Mouse (Mus musculus) monocyte, adult 5-6 weeks (primary cell): Measurements from ENCODE around the gene Gm49403. TPM values are rescaled to one million over a fixed set of nuclear protein-coding genes. Genes with fewer than 3 reads are reported as not detected.

Source experiments
- total RNA-seq: library from RNA; stranded (forward); fragments of 200-1000, 200-491, 200-594 nt; gene quantifications from 3 replicates; pipeline ENCODE4 v1.2.3, GENCODE M21; 2017

The Gm49403 gene
- total RNA-seq, 1 experiment from 2014 or later, result not detected

Other genes with a start within 250 kb of the Gm49403 start
- gene Chrm1, start 220.1 kb upstream of the Gm49403 start, total RNA-seq, result not detected in 3 replicates
- 61.4 to 198 TPM (median 77.3 TPM) in 3 replicates for gene Slc3a2, start 160.6 kb upstream of the Gm49403 start, total RNA-seq
- 32.5 to 68.4 TPM (median 56.6 TPM) in 3 replicates for gene Wdr74, start 148.1 kb upstream of the Gm49403 start, total RNA-seq
- gene 1700092M07Rik, start 143.2 kb upstream of the Gm49403 start, total RNA-seq, result 1.9 to 2.8 TPM in 2 of 3 replicates, not detected in the other
- 105 to 173 TPM (median 138 TPM) in 3 replicates for gene Stx5a, start 142.5 kb upstream of the Gm49403 start, total RNA-seq
- gene Nxf1, start 126.9 kb upstream of the Gm49403 start, total RNA-seq, result 85.6 to 138 TPM (median 127 TPM) in 3 replicates
- 10.2 to 19.0 TPM (median 12.6 TPM) in 3 replicates for gene Tmem223, start 112.9 kb upstream of the Gm49403 start, total RNA-seq
- 86.6 to 115 TPM (median 101 TPM) in 3 replicates for gene Tmem179b, start 109.5 kb upstream of the Gm49403 start, total RNA-seq
- 2.0 to 11.4 TPM (median 4.5 TPM) in 3 replicates for gene Taf6l, start 97.5 kb upstream of the Gm49403 start, total RNA-seq
- gene Polr2g, start 85.4 kb upstream of the Gm49403 start, total RNA-seq, result 31.6 to 48.4 TPM (median 47.3 TPM) in 3 replicates
- gene Zbtb3, start 81.4 kb upstream of the Gm49403 start, total RNA-seq, result 0.85 to 1.2 TPM (median 1.1 TPM) in 3 replicates
- gene Ttc9c, start 64.6 kb upstream of the Gm49403 start, total RNA-seq, result 40.1 to 52.8 TPM (median 48.3 TPM) in 3 replicates
- 84.4 to 149 TPM (median 101 TPM) in 3 replicates for gene Hnrnpul2, start 63.9 kb upstream of the Gm49403 start, total RNA-seq
- gene AC129217.1, start 54.2 kb upstream of the Gm49403 start, total RNA-seq, result 40.4 to 54.5 TPM (median 44.1 TPM) in 3 replicates
- 25.1 to 34.8 TPM (median 30.9 TPM) in 3 replicates for gene Bscl2, start 46.5 kb upstream of the Gm49403 start, total RNA-seq
- 0.39 to 0.64 TPM in 2 of 3 replicates, not detected in the other for gene Gng3, start 44.7 kb upstream of the Gm49403 start, total RNA-seq
- 0.10 to 0.78 TPM (median 0.32 TPM) in 3 replicates for gene Lrrn4cl, start 33.2 kb upstream of the Gm49403 start, total RNA-seq
- 200 to 274 TPM (median 220 TPM) in 3 replicates for gene Ubxn1, start 12.4 kb upstream of the Gm49403 start, total RNA-seq
- 45.0 to 55.1 TPM (median 54.5 TPM) in 3 replicates for gene Uqcc3, start 3.0 kb upstream of the Gm49403 start, total RNA-seq
- 18.1 to 52.5 TPM (median 21.3 TPM) in 3 replicates for gene Lbhd1, start 198 bp upstream of the Gm49403 start, total RNA-seq
- gene 1810009A15Rik, start 4.9 kb downstream of the Gm49403 start, total RNA-seq, result 62.5 to 90.9 TPM (median 65.3 TPM) in 3 replicates
- gene Gm49416, start 5.0 kb downstream of the Gm49403 start, total RNA-seq, result not detected in 3 replicates
- 5.8 to 9.1 TPM (median 7.4 TPM) in 3 replicates for gene Ints5, start 9.1 kb downstream of the Gm49403 start, total RNA-seq
- 57.5 to 87.0 TPM (median 59.6 TPM) in 3 replicates for gene Ganab, start 14.1 kb downstream of the Gm49403 start, total RNA-seq
- gene B3gat3, start 36.4 kb downstream of the Gm49403 start, total RNA-seq, result 34.2 to 75.8 TPM (median 50.2 TPM) in 3 replicates
- 2.1 to 7.6 TPM (median 3.6 TPM) in 3 replicates for gene Rom1, start 45.4 kb downstream of the Gm49403 start, total RNA-seq
- 39.3 to 101 TPM (median 62.5 TPM) in 3 replicates for gene Eml3, start 45.6 kb downstream of the Gm49403 start, total RNA-seq
- gene Mta2, start 57.9 kb downstream of the Gm49403 start, total RNA-seq, result 129 to 201 TPM (median 158 TPM) in 3 replicates
- 14.8 to 16.9 TPM (median 16.7 TPM) in 3 replicates for gene Tut1, start 69.9 kb downstream of the Gm49403 start, total RNA-seq
- gene Eef1g, start 83.1 kb downstream of the Gm49403 start, total RNA-seq, result 313 to 352 TPM (median 341 TPM) in 3 replicates
- gene Ahnak, start 105.4 kb downstream of the Gm49403 start, total RNA-seq, result 408 to 1,020 TPM (median 414 TPM) in 3 replicates
- gene Scgb1a1, start 204.0 kb downstream of the Gm49403 start, total RNA-seq, result not detected in 3 replicates